Mouse (Mus musculus) cortical plate, adult 2 months (tissue): Measurements from ENCODE around the gene Cog3.

ENCODE experiments used
- CTCF ChIP-seq: fragments of 200-500 bp; IDR thresholded peaks from 2 replicates; pipeline ENCODE4 v1.5.1; 2011; ENCODE audit warnings: mild to moderate bottlenecking, control low read depth, low read length; ENCODE audit not compliant: insufficient read depth; ENCODE audit errors: extremely low read depth
- POLR2A ChIP-seq: fragments of 200-500 bp; IDR thresholded peaks from 2 replicates; pipeline ENCODE4 v1.6.1; 2011; ENCODE audit warnings: mild to moderate bottlenecking, low read length, control low read depth; ENCODE audit not compliant: insufficient read depth; ENCODE audit errors: extremely low read depth

GRCm38 (mm10) chr14:75696096-75696495 is 58.2 kb downstream of the Cog3 start:
- TF ChIP-seq CTCF (no peak), POLR2A (no peak)
